Mouse (Mus musculus) liver, postnatal 0 days (tissue): Measurements from ENCODE around the gene Bmp8b. TPM values are rescaled to one million over a fixed set of nuclear protein-coding genes. Genes with fewer than 3 reads are reported as not detected.
"Not testable (repeated sequence)": the region's sequence is repeated elsewhere in the genome, so short reads cannot be mapped to it uniquely, and the experiment has no call there.

ENCODE experiments used
- ATAC-seq: fragments of 200-750 bp; cut with Nextera tagmentation; 2 replicates; pipeline ENCODE4 v1.8.0; 2017; ENCODE audit warnings: mild to moderate bottlenecking, moderate library complexity
- DNase-seq: peaks from one replicate; pipeline ENCODE4 v3.0.0-alpha.2; 2016
- H3K27ac ChIP-seq: fragments of 300-500 bp; sonication (generic); 2 replicates; pipeline ENCODE4 v1.5.1; 2014; ENCODE audit warnings: antibody characterized with exemption, moderate library complexity, mild to moderate bottlenecking, low read depth
- H3K27me3 ChIP-seq: fragments of 300-500 bp; sonication (generic); 2 replicates; pipeline ENCODE4 v1.6.1; 2014; ENCODE audit warnings: low read length, control low read depth, mixed read lengths; ENCODE audit not compliant: insufficient read depth
- H3K36me3 ChIP-seq: fragments of 300-500 bp; sonication (generic); replicated peaks from 2 replicates; pipeline ENCODE4 v1.6.1; 2014; ENCODE audit warnings: mild to moderate bottlenecking, control low read depth, low read length, moderate library complexity, mixed read lengths; ENCODE audit not compliant: insufficient read depth
- H3K4me1 ChIP-seq: fragments of 300-500 bp; sonication (generic); 2 replicates; pipeline ENCODE4 v1.6.1; 2014; ENCODE audit warnings: antibody characterized with exemption, mild to moderate bottlenecking, control low read depth; ENCODE audit not compliant: insufficient read depth
- H3K4me2 ChIP-seq: fragments of 300-500 bp; sonication (generic); 2 replicates; pipeline ENCODE4 v1.6.1; 2014; ENCODE audit warnings: low read depth, mild to moderate bottlenecking, low read length, moderate library complexity, mixed read lengths
- H3K4me3 ChIP-seq: fragments of 300-500 bp; sonication (generic); 2 replicates; pipeline ENCODE4 v1.5.1; 2014; ENCODE audit warnings: low read depth, low read length
- H3K9ac ChIP-seq: fragments of 300-500 bp; sonication (generic); replicated peaks from 2 replicates; pipeline ENCODE4 v1.6.1; 2014; ENCODE audit warnings: mild to moderate bottlenecking, moderate library complexity
- H3K9me3 ChIP-seq: fragments of 300-500 bp; sonication (generic); 2 replicates; pipeline ENCODE4 v1.6.1; 2016; ENCODE audit warnings: mild to moderate bottlenecking, control low read depth, low read length, mixed read lengths
- CTCF ChIP-seq: sonication (generic); IDR thresholded peaks from 2 replicates; pipeline ENCODE4 v1.5.1; 2016; ENCODE audit warnings: antibody characterized with exemption, low read depth
- EP300 ChIP-seq: IDR thresholded peaks from 2 replicates; pipeline ENCODE4 v1.6.1; 2016; ENCODE audit warnings: antibody characterized with exemption, low read depth, mild to moderate bottlenecking
- WGBS: fragments of 180-500 bp; shearing (Covaris S2); extraction: QIAGEN DNeasy Blood & Tissue Kit; methylation state at CpG from one replicate; pipeline ENCODE4 v1.1.7; 2014; ENCODE audit not compliant: insufficient replicate concordance; 5-methylcytosine and 5-hydroxymethylcytosine counted together
- polyA plus RNA-seq: library from polyadenylated mRNA; unstranded; fragments of >200 nt; fragmentation: Nextera tagmentation; extraction: Ambion mirVana; gene quantifications from 2 replicates; pipeline ENCODE4 v1.2.1, GENCODE M21; 2015

Bmp8b gene
- polyA plus RNA-seq, 1 experiment from 2014 or later = 0.07 TPM

- DNase-seq (no peak), ATAC-seq (no peak)
- TF ChIP-seq EP300 = no peak
- no peak for TF ChIP-seq CTCF
- H3K4me3 ChIP-seq = no peak overlapping the region
- H3K9ac ChIP-seq = no peak overlapping the region
- H3K4me2 ChIP-seq = no peak overlapping the region
- 72% methylated on average over 2 of the region's 2 CpGs for WGBS
- H3K36me3 ChIP-seq = no peaks in the 10 kb centered on the region
- H3K9me3 ChIP-seq = no peaks in the 10 kb centered on the region
- H3K27me3 ChIP-seq = peaks cover 22% of the 10 kb centered on the region
- peaks cover 9% of the 10 kb centered on the region; the same call in 1 of the 2 replicates for H3K4me1 ChIP-seq
- H3K27ac ChIP-seq = no peak overlapping the region
These were observed 1.9 kb downstream of the Bmp8b start for GRCm38 (mm10) chr4:123106864-123107263.

- Histone ChIP-seq H3K27me3 (peaks cover 22% of the 10 kb centered on the region), H3K4me2 (no peak overlapping the region), H3K4me3 (no peak overlapping the region), H3K9me3 (no peaks in the 10 kb centered on the region), H3K4me1 (peaks cover 12% of the 10 kb centered on the region; the same call in 1 of the 2 replicates), H3K9ac (no peak overlapping the region), H3K36me3 (no peaks in the 10 kb centered on the region), H3K27ac (no peak overlapping the region)
- DNase-seq = no peak
- 70% methylated on average over 4 of the region's 5 CpGs for WGBS
- ATAC-seq = no peak
- TF ChIP-seq CTCF (no peak), EP300 (no peak)
These were observed 3.1 kb downstream of the Bmp8b start for GRCm38 (mm10) chr4:123108056-123108455.

- WGBS = 80% methylated on average over 4 of the region's 4 CpGs
- H3K36me3 ChIP-seq = no peaks in the 10 kb centered on the region
- ATAC-seq = no peak
- H3K4me3 ChIP-seq = no peak overlapping the region
- 0 out of 2 replicates have a peak, but pooled peaks cover 4% of the 10 kb centered on the region for H3K4me1 ChIP-seq
- no peak for TF ChIP-seq CTCF
- no peak for TF ChIP-seq EP300
- H3K27me3 ChIP-seq = peaks cover 7% of the 10 kb centered on the region
- H3K27ac ChIP-seq = no peak overlapping the region
- H3K9ac ChIP-seq = no peak overlapping the region
- no peaks in the 10 kb centered on the region for H3K9me3 ChIP-seq
- DNase-seq = no peak
- no peak overlapping the region for H3K4me2 ChIP-seq
These were observed 5.8 kb downstream of the Bmp8b start for GRCm38 (mm10) chr4:123110751-123111150.

- H3K4me3 ChIP-seq, H3K36me3 ChIP-seq, H3K4me1 ChIP-seq, H3K9ac ChIP-seq, H3K27me3 ChIP-seq, ATAC-seq, H3K27ac ChIP-seq, DNase-seq, H3K9me3 ChIP-seq, H3K4me2 ChIP-seq: not testable (repeated sequence)
- 71% methylated on average over 10 of the region's 10 CpGs for WGBS
These were observed 6.5 kb downstream of the Bmp8b start for GRCm38 (mm10) chr4:123111275-123111983.

GRCm38 (mm10) chr4:123112216-123112764 lies 7.3 kb downstream of the Bmp8b start:
- Histone ChIP-seq H3K27ac (no peak overlapping the region), H3K27me3 (peaks cover 5% of the 10 kb centered on the region; the same call in 1 of the 2 replicates), H3K4me1 (0 out of 2 replicates have a peak, but pooled peaks cover 4% of the 10 kb centered on the region), H3K4me2 (no peak overlapping the region), H3K36me3 (no peaks in the 10 kb centered on the region), H3K4me3 (no peak overlapping the region), H3K9ac (no peak overlapping the region), H3K9me3 (no peaks in the 10 kb centered on the region)
- WGBS = 20% methylated on average over 8 of the region's 8 CpGs
- DNase-seq (no peak), ATAC-seq (peak; percentile 48; the same call in 1 of the 2 replicates)
- TF ChIP-seq EP300 = no peak
- no peak for TF ChIP-seq CTCF

- H3K4me1 ChIP-seq, H3K4me2 ChIP-seq, DNase-seq, H3K9ac ChIP-seq, H3K27ac ChIP-seq, H3K36me3 ChIP-seq, H3K4me3 ChIP-seq, ATAC-seq, H3K9me3 ChIP-seq, H3K27me3 ChIP-seq: not testable (repeated sequence)
- 89% methylated on average over 3 of the region's 4 CpGs for WGBS
These were observed 9.7 kb downstream of the Bmp8b start for GRCm38 (mm10) chr4:123114651-123115050.
